Mouse (Mus musculus) neutrophil, adult 59 days (primary cell): ENCODE results near the gene Ccnh. TPM values are rescaled to one million over a fixed set of nuclear protein-coding genes. Genes with fewer than 3 reads are reported as not detected.

Experiments
- total RNA-seq, 2 experiments: library from RNA; stranded (reverse); gene quantifications; 1 replicate in 1 of 2; 2 replicates in 1 of 2; pipeline ENCODE4 v1.2.4; 2023

Ccnh gene
- 10 to 100 TPM; 14.5 to 15.1 TPM for total RNA-seq

DNA sequence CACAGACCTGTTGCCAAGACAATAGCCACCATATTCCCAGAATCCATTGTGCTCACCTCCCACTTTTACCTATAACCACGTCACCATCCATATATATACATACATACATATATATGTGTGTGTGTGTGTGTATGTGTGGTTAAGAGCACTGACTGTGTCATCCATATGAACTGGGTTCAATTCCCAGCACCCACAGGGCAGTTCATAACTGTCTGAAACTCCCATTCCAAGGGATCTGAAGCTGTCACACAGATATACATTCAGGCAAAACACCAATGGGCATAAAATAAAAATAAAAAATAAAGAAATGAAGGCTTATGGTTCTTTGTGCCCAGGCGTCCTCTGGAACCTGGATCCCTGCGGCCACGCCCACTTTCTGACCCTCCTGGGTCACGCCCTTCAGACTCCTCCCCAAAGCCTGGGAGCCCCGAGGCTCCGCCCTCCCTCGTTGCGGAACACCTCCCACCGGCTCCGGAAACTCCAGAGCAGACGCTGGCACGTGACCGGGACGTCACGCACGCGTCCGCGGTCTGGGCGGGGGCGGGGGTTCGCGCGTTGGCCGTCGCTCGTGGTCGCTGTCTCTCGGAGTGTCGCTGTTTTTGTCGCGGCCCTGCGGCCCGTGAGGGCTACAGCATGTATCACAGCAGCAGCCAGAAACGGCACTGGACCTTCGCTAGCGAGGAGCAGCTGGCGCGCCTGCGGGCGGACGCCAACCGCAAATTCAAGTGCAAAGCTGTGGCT, at the start of gene Ccnh:
Ccnh (plus strand) TSS at position 506 of the 741 bp plus-strand sequence.

Other genes starting within 250 kb of the Ccnh start
- 10 to 100 TPM; 32.5 to 33.0 TPM for gene Rasa1, start 99.7 kb downstream of the Ccnh start, total RNA-seq